Mouse (Mus musculus) gastrocnemius, adult 2 months (tissue): ENCODE data around the gene Rnf145. TPM values are rescaled to one million over a fixed set of nuclear protein-coding genes. Genes with fewer than 3 reads are reported as not detected.
A peak's percentile ranks its signal among the peaks of the same experiment; 100 is the strongest.

Source experiments
- DNase-seq: peaks from one replicate; pipeline ENCODE4 v3.0.0; 2022
- H3K27ac ChIP-seq: fragments of 200-600 bp; 2 replicates; pipeline ENCODE4 v1.8.1; 2022; ENCODE audit warnings: mild to moderate bottlenecking
- H3K4me3 ChIP-seq: fragments of 200-600 bp; 2 replicates; pipeline ENCODE4 v1.8.1; 2022; ENCODE audit warnings: mild to moderate bottlenecking, moderate library complexity
- CTCF ChIP-seq: fragments of 200-600 bp; IDR thresholded peaks from 2 replicates; pipeline ENCODE4 v1.8.1; 2022; ENCODE audit warnings: antibody characterized with exemption, mild to moderate bottlenecking, moderate library complexity
- intact Hi-C: fragments of 180-260 bp; cut with DNase I; formaldehyde crosslinking; loops from one replicate; pipeline ENCODE4 v1.15.1; 2025
- total RNA-seq, 2 experiments: library from RNA; stranded (reverse); gene quantifications; 2 replicates each; pipeline ENCODE4 v1.2.3; 2021

The Rnf145 gene
- total RNA-seq, 2 experiments from 2014 or later: 6.0 to 7.3 TPM

GRCm38 (mm10) chr11:44513026-44513422, 5.7 kb upstream of the Rnf145 start:
- intact Hi-C loops: no loop called here
- no peak for DNase-seq
- Histone ChIP-seq H3K4me3 (no peak overlapping the region), H3K27ac (no peak overlapping the region)
- no peak for TF ChIP-seq CTCF

DNA sequence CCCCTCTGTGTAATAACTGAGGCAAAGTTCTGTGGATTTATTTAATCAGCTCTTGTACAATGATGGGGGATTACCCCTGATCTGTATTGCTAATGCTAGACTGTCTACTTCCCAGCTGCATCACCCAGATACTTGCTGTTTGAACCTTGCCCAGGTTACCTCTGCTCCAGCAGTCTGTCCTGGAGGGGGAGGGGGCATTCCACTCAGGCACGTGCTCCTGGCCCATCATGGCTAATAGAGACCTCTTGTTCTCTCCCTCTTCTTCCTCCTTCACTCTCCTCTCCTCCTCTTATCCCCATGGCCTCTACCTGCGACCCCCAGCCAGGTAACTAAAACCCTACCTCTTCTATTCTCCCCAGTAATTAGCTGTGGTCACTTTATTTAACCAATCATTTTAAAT, 4.1 kb upstream of the Rnf145 start:
- no peak for TF ChIP-seq CTCF
- DNase-seq: no peak
- intact Hi-C loops: no loop called here
- Histone ChIP-seq H3K27ac (no peak overlapping the region), H3K4me3 (no peak overlapping the region)

DNA sequence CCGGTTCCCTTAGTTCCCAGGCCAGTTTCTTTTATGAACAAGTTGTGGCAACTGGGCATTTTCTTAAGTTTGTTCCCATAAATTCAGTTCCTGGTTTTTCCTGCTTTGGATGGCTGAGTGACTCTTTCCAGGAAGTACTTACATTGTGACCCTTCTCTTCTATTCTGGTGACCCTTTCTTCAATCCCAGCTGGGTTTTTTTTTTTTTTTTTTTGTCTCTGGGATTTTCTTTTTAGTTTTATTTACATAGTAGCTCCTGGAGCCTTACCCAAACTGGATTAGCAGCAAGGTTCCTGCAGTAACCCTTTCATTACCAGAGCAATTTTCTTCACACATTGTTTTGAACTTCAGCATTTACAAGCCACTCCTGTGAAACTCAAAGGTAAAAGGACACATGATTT, 2.4 kb upstream of the Rnf145 start:
- TF ChIP-seq CTCF: no peak
- intact Hi-C loops: no loop called here

GRCm38 (mm10) chr11:44517561-44518280, 1.0 kb upstream of the Rnf145 start:
- no peak for TF ChIP-seq CTCF
- no peak overlapping the region; the same call in 1 of the 2 replicates for H3K27ac ChIP-seq
- intact Hi-C loops: no loop called here
- peak overlapping the region; percentile 98 for H3K4me3 ChIP-seq
- no peak for DNase-seq

More for the DNA sequence above, 2.4 kb upstream of the Rnf145 start:
- Histone ChIP-seq H3K27ac (no peak overlapping the region), H3K4me3 (no peak overlapping the region)
- no peak for DNase-seq

GRCm38 (mm10) chr11:44519096-44519949, 559 bp downstream of the Rnf145 start:
- Histone ChIP-seq H3K27ac (peak overlapping the region; percentile 93), H3K4me3 (peak overlapping the region; percentile 98)
- intact Hi-C loops: no loop called here
- DNase-seq: no peak
- TF ChIP-seq CTCF: no peak

- no peak for TF ChIP-seq CTCF
- DNase-seq: peak; percentile 86
- peak overlapping the region; percentile 98 for H3K4me3 ChIP-seq
- intact Hi-C loops: loop anchor here (2.0 kb wide), 1 partner anchor 49 kb away; the partner anchor contains the start of gene Ublcp1
- peak overlapping the region; percentile 93 for H3K27ac ChIP-seq
Observed at GRCm38 (mm10) chr11:44519950-44520761, 1.4 kb downstream of the Rnf145 start.

DNA sequence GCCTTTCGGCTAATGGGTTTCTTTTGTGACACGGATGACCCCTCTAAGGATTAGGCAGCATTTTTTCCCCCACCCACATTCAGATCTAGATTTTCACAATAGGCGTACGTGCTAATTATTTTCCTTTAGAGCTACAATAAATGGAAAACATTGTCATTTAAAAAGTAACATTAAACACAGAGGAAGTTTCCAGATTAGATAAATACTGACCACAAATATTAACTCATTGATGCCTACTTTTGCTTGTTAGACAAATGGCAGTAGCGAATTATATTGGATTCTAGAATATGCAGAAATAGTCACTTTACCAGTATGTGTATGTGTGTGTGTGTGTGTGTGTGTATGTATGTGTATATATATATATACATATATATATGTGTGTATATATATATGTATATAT, 3.8 kb downstream of the Rnf145 start:
- DNase-seq: no peak
- H3K4me3 ChIP-seq: no peak overlapping the region
- intact Hi-C loops: no loop called here
- TF ChIP-seq CTCF: no peak
- no peak overlapping the region for H3K27ac ChIP-seq

DNA sequence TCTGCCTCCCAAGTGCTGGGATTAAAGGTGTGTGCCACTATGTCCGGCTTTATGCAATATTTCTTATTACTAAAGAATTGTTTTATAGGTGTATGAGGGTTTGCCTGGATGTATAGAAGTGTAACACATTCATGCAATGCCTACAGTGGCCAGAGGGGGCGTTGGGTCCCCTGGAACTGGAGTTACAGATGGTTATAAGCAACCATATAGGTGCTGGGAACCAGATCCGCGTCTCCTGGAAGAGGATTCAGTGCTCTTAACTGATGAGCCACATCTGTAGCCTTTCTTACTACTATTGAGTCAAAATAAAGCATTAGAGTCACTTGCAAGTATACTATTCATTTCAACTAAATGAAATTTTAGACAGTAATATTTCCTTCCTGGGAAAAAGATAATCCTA, 7.0 kb downstream of the Rnf145 start:
- peak; percentile 30 for TF ChIP-seq CTCF
- no peak for DNase-seq
- H3K27ac ChIP-seq: no peak overlapping the region
- no peak overlapping the region for H3K4me3 ChIP-seq
- intact Hi-C loops: no loop called here

DNA sequence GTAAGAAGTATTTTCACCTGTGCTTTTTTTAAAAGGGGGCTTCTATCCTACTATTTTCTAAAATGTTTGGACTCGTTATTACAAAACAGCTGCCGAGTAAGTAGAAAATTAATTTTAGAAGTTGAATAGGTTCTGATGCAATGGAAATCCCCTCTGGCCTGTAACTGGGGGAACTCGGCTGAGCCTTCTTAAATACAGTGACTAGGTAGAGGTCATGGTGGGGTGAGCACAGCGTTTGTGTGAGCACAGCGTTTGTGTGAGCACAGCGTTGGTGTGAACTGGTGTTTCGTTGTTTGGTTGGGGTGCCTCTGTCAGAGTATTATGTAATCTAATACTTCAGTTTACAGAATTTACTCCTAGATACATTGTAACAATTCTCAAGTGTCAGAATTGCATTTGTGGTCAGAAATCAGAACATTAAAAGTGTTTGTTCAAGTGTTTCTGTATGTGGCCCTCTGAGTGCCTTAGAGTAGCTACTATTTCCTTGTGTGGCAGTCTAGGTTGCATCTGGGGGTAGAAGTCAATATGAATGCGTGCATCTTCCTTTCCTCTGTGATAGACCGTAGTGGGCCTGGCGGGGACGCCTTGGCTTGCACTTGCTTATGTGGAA, 8.0 kb downstream of the Rnf145 start:
- DNase-seq: no peak
- no peak for TF ChIP-seq CTCF
- no peak overlapping the region for H3K27ac ChIP-seq
- intact Hi-C loops: no loop called here
- H3K4me3 ChIP-seq: no peak overlapping the region

DNA sequence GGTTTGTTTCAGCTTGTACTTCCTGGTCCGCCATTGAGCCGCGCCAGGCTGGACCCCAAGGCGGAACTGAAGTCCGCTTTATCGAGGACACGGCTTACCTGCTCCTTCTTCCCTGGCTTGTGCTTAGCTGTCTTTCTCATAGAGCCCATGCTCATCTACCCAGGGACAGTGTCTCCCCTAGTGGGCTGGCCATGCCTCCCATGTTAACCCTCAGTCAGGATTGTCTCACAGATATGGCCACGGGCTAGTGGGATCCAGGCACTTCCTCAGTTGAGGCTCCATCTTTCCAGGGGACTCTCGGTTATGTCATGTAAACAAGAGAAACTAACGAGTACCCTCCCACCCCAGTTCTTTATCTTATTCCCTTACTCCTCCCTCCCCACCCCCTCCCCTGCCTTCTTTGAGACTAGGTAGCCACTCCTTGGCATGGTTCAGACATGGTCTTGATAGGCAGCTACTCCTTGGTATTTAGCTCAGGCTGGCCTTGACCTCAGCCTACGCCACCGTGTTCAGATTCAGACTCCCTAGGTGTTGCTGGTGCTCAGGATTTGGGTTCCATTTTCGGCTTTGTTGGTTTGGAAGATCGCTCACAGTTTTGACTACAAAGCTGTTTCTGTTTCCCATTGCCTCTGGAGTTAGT, 9.9 kb downstream of the Rnf145 start:
- no peak for TF ChIP-seq CTCF
- H3K4me3 ChIP-seq: no peak overlapping the region
- no peak for DNase-seq
- intact Hi-C loops: no loop called here
- H3K27ac ChIP-seq: no peak overlapping the region

DNA sequence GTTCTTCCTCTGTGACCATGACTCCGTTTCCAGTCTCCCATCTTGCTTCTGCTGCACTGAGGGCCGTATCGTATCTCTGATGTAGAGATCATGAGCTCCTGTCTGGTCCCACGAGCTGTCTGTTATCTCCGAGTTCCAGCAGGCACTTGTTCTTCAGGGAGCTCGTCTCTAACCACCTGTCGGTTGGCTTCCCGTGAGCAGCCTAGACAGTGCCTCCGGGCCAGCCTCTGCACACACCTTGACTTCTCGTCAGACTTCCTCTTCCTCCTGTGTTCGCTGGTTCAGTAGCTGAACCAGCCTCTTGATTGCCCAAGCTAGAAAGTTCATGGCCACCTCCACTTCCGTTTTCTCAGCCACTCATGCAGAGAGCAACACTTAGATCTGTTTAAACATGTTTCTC, 10.4 kb downstream of the Rnf145 start:
- H3K4me3 ChIP-seq: no peak overlapping the region
- no peak for DNase-seq
- no peak overlapping the region for H3K27ac ChIP-seq
- TF ChIP-seq CTCF: no peak
- intact Hi-C loops: no loop called here

DNA sequence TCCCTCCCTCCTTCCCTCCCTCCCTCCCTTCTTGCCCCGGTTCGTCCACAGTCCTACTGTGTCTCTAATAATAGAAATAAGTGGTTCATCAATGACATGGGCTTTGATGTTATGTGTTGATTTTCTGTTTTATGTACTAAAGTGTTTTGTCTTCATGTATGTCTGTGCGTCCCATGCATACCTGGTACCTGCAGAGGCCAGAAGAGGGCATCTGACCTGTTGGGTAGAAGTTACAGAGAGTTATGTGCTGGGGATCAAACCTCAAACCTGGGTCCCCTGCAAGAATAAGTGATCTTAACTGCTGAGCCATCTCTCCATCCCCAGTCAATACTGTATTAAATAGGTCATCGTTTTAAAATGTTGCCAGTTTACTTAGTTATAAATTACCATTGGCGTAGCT, 11.0 kb downstream of the Rnf145 start:
- no peak overlapping the region for H3K27ac ChIP-seq
- TF ChIP-seq CTCF: no peak
- DNase-seq: no peak
- no peak overlapping the region for H3K4me3 ChIP-seq
- intact Hi-C loops: no loop called here
